In genomic region chr14:71805624-71806023, GRCm38 (mm10) we compare ENCODE assay signal across 11 mouse cellular contexts.
DNase-seq lines count a peak whose midpoint lies in the region; ATAC-seq lines count a peak whose summit lies in the region.
"Had no signal": no experiment of that assay in that cellular context is flagged by ENCODE, and none has a peak within 500 bp of the region (broad histone marks: within the 10 kb centered on the region; RNA-seq: fewer than 3 reads in every experiment).

No protein-coding gene starts in this region.

- no peak for DNase-seq in frontal cortex, postnatal 10 days (ENCODE audit: low spot score in 2 of 2)
- DNase-seq in kidney, postnatal 4 days: peak; percentile 7 to 24
- DNase-seq in kidney, postnatal 25 days: no peak
- peak; percentile 9 to 15 for DNase-seq in right cerebral cortex, adult 2 months (ENCODE audit: low spot score in 2 of 2)
- no peak for DNase-seq in right cerebral cortex, postnatal 10 days (ENCODE audit: low spot score in 2 of 2)
- DNase-seq in telencephalon, adult 2 months (ENCODE audit: low read depth, low spot score): peak; percentile 38
- no peak for DNase-seq in retina, embryonic 14.5 days (ENCODE audit: low spot score)
- DNase-seq: B cell, adult 2 months; cerebellum, adult 18-20 months; liver, postnatal 0 days had no signal

- ATAC-seq in frontal cortex, adult (ENCODE audit: low TSS enrichment): peak; percentile 97
- ATAC-seq: liver, postnatal 0 days had no signal

Comparison
In these comparisons a context has a peak if more than half of its experiments do, and no peak if none do; other contexts are left out.
1. DNase-seq: peak in kidney, postnatal 4 days (2 of 2), right cerebral cortex, adult 2 months (2 of 2) and telencephalon, adult 2 months (single experiment); none in frontal cortex, postnatal 10 days (0 of 2), kidney, postnatal 25 days (0 of 2), right cerebral cortex, postnatal 10 days (0 of 2) and retina, embryonic 14.5 days (single experiment).